Mouse (Mus musculus): ENCODE measurements around the gene Zcchc12. TPM values are rescaled to one million over a fixed set of nuclear protein-coding genes. Genes with fewer than 3 reads are reported as not detected.

The Zcchc12 gene
- 5.4 and 7.1 TPM in 2 replicates for polyA plus RNA-seq (2015; fragmentation: Nextera tagmentation; extraction: Ambion mirVana)

DNA sequence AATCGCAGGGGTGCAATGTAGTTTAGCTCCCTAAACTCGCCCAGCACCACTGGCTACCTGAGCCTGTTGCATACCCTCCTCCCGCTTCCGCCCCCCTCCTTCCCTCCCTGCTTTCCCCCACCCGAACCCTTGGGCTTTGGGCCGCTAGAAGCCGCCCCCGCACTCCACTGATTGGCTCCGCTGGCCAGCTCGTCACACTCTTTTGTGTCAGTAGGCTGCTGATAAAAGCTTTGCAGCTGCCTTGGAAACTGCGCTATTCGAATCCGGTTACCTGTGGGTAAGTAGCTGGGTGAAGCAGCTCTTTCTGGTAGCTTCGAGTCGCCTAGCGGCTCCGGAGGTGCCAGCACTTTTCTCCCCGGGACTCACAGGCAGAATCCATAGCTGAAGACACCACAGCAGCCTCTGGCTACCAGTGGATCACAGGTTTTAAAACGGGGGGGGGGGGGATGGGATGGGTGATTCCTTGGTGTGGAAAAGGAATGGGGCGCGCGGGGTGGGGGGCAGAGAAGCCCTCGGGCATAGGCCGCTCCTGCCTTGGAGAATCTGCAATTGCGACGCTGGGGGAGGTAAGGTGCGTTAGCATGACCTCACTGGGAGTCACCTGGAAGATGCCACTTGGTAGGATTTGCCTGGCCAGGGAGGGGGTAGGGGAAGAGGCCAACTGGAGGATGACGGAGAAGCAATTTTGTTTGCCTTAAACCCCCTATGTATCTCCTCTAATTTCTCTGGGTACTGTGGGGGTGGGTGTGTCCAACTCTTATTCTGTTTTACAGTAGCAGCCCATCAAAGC is at the start of gene Zcchc12:
TSS of gene Zcchc12 (plus strand) at position 169 of the 790 bp plus-strand sequence.
- H3K27me3 ChIP-seq, result peaks cover 14% of the 10 kb centered on the region; the same call in 1 of the 2 replicates
- H3K4me2 ChIP-seq, result peak within 1 kb of the TSS; percentile 52
- H3K27ac ChIP-seq, result no peak within 1 kb of the TSS
- WGBS, result 21% methylated on average over 27 of the region's 28 CpGs
- ATAC-seq (replicated peaks; ENCODE audit: low FRiP score), result peak; percentile 76
- H3K9ac ChIP-seq, result no peak within 1 kb of the TSS
- peak within 1 kb of the TSS; percentile 24 for H3K4me3 ChIP-seq (replicated peaks)
- 0 out of 2 replicates have a peak, but pooled peaks cover 8% of the 10 kb centered on the region for H3K4me1 ChIP-seq
- no peaks in the 10 kb centered on the region for H3K36me3 ChIP-seq
- no peaks in the 10 kb centered on the region for H3K9me3 ChIP-seq (replicated peaks)

DNA sequence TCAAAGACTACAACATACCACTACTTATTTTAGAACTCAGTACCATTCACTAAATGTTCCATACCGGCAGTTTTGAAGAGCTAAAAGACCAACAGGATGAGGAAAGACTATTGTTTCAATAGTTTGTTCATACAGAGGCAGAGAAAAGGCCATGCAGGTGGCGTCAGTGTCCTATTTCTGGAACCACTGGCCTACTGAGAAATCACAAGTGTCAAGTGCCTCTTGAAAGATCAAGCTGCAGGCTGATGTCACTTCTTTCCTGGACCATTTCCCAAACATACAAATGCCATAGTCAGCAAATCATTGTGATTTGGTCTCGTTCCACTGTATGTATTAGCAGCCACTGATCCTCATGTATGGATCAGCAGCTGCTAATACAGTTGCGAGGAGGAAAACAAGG is 49.0 kb upstream of the Zcchc12 start:
- H3K4me2 ChIP-seq, result no peak overlapping the region
- H3K4me3 ChIP-seq (replicated peaks), result no peak overlapping the region
- no peaks in the 10 kb centered on the region for H3K4me1 ChIP-seq
- no peaks in the 10 kb centered on the region for H3K27me3 ChIP-seq
- WGBS, result 75% methylated on average over 4 of the region's 4 CpGs
- ATAC-seq (replicated peaks; ENCODE audit: low FRiP score), result no peak
- H3K9ac ChIP-seq, result no peak overlapping the region
- no peak overlapping the region for H3K27ac ChIP-seq
- no peaks in the 10 kb centered on the region for H3K9me3 ChIP-seq (replicated peaks)
- H3K36me3 ChIP-seq, result no peaks in the 10 kb centered on the region

DNA sequence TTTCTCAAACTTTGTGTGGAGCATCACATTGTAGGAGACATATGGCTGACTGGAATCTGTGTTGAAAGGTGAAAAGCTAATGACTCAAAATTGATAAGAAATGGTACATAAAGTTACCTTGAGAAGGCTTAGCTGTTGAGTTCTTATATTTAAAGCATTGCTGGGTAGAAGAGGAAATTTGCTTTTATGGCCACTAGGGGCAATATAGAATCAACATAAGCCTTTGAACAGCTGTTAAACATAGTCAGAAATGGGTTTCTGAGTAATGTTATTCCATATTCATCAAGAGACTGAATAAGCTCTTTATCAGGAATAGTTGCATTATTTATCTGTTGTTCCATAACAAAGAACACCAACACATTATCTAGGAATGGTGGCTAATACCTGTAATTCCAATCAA is 45.6 kb upstream of the Zcchc12 start:
- Histone ChIP-seq H3K27ac (no peak overlapping the region), H3K9ac (no peak overlapping the region), H3K4me2 (no peak overlapping the region), H3K36me3 (no peaks in the 10 kb centered on the region), H3K9me3 (replicated peaks) (no peaks in the 10 kb centered on the region), H3K27me3 (no peaks in the 10 kb centered on the region), H3K4me3 (replicated peaks) (no peak overlapping the region), H3K4me1 (no peaks in the 10 kb centered on the region)
- ATAC-seq (replicated peaks; ENCODE audit: low FRiP score), result no peak

DNA sequence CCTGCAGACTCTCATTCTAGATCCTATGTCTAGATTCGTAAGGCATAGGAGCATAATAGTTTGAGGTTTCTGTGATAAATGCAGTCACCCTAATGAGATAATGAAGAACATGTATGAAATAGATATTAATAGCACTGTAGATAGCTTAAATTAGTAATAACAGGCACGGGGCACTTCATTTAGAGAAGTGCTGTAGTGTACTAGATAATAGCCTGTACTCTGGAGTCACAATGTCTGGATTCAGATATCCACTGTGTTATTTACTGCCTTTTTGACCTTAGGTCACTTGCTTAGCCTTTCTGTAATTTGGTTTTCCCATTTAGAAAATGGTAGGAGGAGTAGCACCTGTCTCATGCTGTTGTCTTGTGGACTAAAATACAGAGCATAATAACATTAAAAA is 39.0 kb upstream of the Zcchc12 start:
- ATAC-seq (replicated peaks; ENCODE audit: low FRiP score), result no peak
- WGBS, result 63% methylated on average over 2 of the region's 2 CpGs
- no peak overlapping the region for H3K4me3 ChIP-seq (replicated peaks)
- no peak overlapping the region for H3K4me2 ChIP-seq
- H3K4me1 ChIP-seq, result no peaks in the 10 kb centered on the region
- H3K36me3 ChIP-seq, result no peaks in the 10 kb centered on the region
- H3K27ac ChIP-seq, result no peak overlapping the region
- H3K9ac ChIP-seq, result no peak overlapping the region
- H3K9me3 ChIP-seq (replicated peaks), result no peaks in the 10 kb centered on the region
- no peaks in the 10 kb centered on the region for H3K27me3 ChIP-seq

DNA sequence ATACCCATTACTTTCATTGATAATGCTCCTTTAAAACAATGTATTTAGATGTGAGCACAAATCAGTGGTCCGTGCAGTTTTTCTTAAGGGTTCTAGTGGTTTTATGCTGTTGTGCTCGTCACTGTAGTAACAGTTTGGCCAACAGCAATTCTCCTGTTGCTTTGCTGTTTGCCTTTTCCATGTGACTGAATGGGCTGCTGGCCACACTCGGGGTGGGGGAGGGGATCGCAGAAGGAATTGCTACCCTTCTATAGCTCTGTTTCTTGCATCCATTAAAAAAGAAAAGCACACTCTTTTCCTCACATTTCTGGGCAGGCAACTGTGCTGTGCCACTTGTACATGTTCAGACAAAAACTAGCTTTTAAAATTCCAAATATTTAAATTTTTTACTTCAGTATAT is 34.1 kb upstream of the Zcchc12 start:
- no peak for ATAC-seq (replicated peaks; ENCODE audit: low FRiP score)
- Histone ChIP-seq H3K4me3 (replicated peaks) (no peak overlapping the region), H3K9me3 (replicated peaks) (no peaks in the 10 kb centered on the region), H3K27ac (no peak overlapping the region), H3K4me2 (no peak overlapping the region), H3K36me3 (no peaks in the 10 kb centered on the region), H3K4me1 (no peaks in the 10 kb centered on the region), H3K9ac (no peak overlapping the region), H3K27me3 (no peaks in the 10 kb centered on the region)
- WGBS, result 37% methylated on average over 4 of the region's 4 CpGs

DNA sequence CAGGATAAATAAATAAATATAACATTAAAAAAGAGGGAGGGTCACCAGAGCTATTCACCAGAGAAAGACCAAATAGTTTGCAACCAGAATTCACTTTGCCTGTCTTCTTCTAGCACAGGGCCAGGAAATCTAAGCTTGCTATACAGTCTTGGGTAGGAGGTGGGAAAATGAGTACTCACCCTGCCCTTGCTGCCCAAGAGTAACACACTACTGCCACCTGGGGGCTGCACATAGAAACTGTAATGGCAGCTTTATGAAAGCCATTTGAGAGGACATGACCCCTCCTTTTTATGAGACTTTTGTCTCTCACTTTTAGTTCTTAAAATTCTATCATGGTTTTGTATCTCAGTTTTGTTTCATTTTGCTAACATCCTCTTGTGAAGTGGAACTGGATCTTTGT is 12.1 kb upstream of the Zcchc12 start:
- H3K9ac ChIP-seq, result no peak overlapping the region
- no peaks in the 10 kb centered on the region for H3K4me1 ChIP-seq
- H3K27ac ChIP-seq, result no peak overlapping the region
- no peak for ATAC-seq (replicated peaks; ENCODE audit: low FRiP score)
- no peak overlapping the region for H3K4me2 ChIP-seq
- no peaks in the 10 kb centered on the region for H3K36me3 ChIP-seq
- H3K9me3 ChIP-seq (replicated peaks), result no peaks in the 10 kb centered on the region
- no peaks in the 10 kb centered on the region for H3K27me3 ChIP-seq
- no peak overlapping the region for H3K4me3 ChIP-seq (replicated peaks)

DNA sequence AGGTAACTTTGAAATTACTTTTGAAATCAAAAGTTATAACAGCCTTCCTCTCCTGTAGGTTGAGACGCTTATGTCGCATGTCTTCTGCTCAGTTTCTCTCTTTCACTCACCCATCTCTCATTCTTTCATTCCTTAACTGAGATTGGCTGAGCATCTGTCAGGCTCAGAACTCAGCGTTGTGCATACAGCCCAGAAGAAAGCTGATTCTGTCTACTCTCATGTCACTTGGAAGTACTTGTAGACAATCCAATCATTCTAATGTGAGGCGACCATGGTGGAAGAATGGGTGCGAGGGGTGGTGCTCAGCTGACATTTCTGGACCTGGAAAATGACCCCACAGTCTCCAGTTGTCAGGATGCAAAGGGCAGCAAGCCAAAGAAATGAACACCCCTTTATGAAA is 9.7 kb upstream of the Zcchc12 start:
- Histone ChIP-seq H3K4me2 (no peak overlapping the region), H3K27me3 (no peaks in the 10 kb centered on the region), H3K9me3 (replicated peaks) (no peaks in the 10 kb centered on the region), H3K4me3 (replicated peaks) (no peak overlapping the region), H3K36me3 (no peaks in the 10 kb centered on the region), H3K9ac (no peak overlapping the region), H3K27ac (no peak overlapping the region), H3K4me1 (no peaks in the 10 kb centered on the region)
- ATAC-seq (replicated peaks; ENCODE audit: low FRiP score), result no peak
- WGBS, result 74% methylated on average over 5 of the region's 5 CpGs

DNA sequence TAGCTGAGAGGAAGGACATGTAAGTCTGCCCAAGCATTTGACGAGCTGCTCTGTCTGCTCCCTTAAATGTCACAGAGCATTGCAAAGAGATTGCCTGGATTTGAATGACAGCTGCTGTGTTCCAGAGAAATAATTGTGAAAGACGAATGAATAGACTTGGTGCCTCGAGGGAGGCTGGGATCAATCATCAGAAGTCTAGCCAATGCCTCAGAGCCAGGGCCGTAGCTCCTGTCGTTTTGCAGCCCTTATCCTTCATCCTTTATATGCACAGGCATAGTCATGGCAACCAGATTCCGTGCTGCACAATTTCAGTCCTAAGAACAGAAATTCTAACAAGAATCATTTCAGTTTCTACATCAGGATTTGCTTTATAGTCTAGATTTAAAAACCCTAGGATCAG is 9.3 kb upstream of the Zcchc12 start:
- Histone ChIP-seq H3K9ac (no peak overlapping the region), H3K4me3 (replicated peaks) (no peak overlapping the region), H3K36me3 (no peaks in the 10 kb centered on the region), H3K4me1 (no peaks in the 10 kb centered on the region), H3K9me3 (replicated peaks) (no peaks in the 10 kb centered on the region), H3K27ac (no peak overlapping the region), H3K27me3 (no peaks in the 10 kb centered on the region), H3K4me2 (no peak overlapping the region)
- ATAC-seq (replicated peaks; ENCODE audit: low FRiP score), result no peak
- WGBS, result 57% methylated on average over 6 of the region's 6 CpGs

DNA sequence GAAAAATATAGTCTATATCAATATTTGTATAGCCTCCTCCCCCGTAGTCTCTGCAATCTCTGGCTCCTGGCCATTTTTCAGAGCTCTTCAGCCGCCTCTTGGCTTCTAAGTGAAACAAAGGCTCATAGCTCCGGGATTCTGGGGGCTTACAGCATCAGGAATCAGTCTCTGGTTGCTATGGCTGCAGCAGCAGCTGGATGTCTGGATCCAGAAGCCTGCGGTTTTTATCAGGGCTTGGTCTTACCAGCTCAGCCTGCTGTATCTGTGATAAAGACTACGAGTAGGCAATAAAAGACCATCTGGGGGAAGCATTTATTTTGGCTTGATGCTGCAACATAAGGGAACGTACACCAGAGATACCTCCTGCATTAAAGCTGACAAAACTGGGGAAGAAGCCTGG is 1.8 kb upstream of the Zcchc12 start:
- no peak overlapping the region for H3K4me2 ChIP-seq
- 36% methylated on average over 6 of the region's 6 CpGs for WGBS
- ATAC-seq (replicated peaks; ENCODE audit: low FRiP score), result no peak

DNA sequence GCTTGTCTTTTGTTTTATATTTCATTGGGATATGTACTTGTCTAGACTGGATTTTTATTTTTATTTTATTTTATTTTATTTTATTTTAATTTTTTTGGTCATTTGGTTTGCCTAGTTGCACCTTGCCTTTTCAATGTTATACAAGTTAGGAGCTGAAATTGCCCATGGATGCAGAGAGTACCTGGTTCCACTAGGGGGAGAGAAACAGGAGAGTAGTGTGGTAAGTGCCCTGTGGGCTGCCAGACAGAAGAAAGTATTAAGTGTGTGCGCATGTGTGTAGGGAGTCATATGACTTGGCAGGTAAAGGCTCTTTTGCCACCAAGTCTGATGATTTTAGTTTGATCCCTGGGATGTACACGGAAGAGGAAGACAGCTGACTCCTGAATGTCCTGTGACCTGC is 13.8 kb downstream of the Zcchc12 start:
- Histone ChIP-seq H3K4me1 (no peaks in the 10 kb centered on the region), H3K9ac (no peak overlapping the region)
- no peak for ATAC-seq (replicated peaks; ENCODE audit: low FRiP score)

More for the DNA sequence above, 1.8 kb upstream of the Zcchc12 start:
- H3K27ac ChIP-seq, result no peak overlapping the region
- H3K27me3 ChIP-seq, result peaks cover 14% of the 10 kb centered on the region; the same call in 1 of the 2 replicates
- H3K36me3 ChIP-seq, result no peaks in the 10 kb centered on the region
- H3K4me3 ChIP-seq (replicated peaks), result no peak overlapping the region
- H3K9me3 ChIP-seq (replicated peaks), result no peaks in the 10 kb centered on the region
- H3K9ac ChIP-seq, result no peak overlapping the region
- 0 out of 2 replicates have a peak, but pooled peaks cover 8% of the 10 kb centered on the region for H3K4me1 ChIP-seq

DNA sequence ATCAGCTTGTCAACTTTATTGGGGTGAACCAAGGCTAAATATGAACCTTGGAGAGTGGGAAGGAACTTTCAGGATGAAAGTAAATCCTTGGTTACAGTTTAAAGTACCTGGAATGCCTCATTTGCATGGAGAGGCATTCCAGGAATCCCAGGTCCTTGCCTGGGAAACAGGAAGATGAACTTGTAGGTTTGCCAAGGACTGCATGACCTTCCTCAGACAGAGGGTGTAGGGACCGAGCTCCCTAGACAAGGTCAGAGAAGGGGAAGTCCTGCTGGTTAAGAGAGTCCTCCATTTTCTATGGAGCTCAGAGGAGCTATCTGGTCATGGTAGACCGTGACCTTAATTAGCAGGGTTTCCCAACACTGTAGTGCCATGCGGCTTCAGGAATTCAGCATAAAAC is 15.5 kb downstream of the Zcchc12 start:
- Histone ChIP-seq H3K27ac (no peak overlapping the region), H3K4me2 (no peak overlapping the region), H3K36me3 (no peaks in the 10 kb centered on the region), H3K4me1 (no peaks in the 10 kb centered on the region), H3K4me3 (replicated peaks) (no peak overlapping the region), H3K27me3 (no peaks in the 10 kb centered on the region), H3K9me3 (replicated peaks) (no peaks in the 10 kb centered on the region), H3K9ac (no peak overlapping the region)
- ATAC-seq (replicated peaks; ENCODE audit: low FRiP score), result no peak
- 76% methylated on average over 3 of the region's 3 CpGs for WGBS

More for the DNA sequence above, 13.8 kb downstream of the Zcchc12 start:
- H3K4me3 ChIP-seq (replicated peaks), result no peak overlapping the region
- no peaks in the 10 kb centered on the region for H3K9me3 ChIP-seq (replicated peaks)
- H3K27me3 ChIP-seq, result no peaks in the 10 kb centered on the region
- WGBS, result 61% methylated on average over 2 of the region's 2 CpGs
- H3K27ac ChIP-seq, result no peak overlapping the region
- no peak overlapping the region for H3K4me2 ChIP-seq
- H3K36me3 ChIP-seq, result no peaks in the 10 kb centered on the region

DNA sequence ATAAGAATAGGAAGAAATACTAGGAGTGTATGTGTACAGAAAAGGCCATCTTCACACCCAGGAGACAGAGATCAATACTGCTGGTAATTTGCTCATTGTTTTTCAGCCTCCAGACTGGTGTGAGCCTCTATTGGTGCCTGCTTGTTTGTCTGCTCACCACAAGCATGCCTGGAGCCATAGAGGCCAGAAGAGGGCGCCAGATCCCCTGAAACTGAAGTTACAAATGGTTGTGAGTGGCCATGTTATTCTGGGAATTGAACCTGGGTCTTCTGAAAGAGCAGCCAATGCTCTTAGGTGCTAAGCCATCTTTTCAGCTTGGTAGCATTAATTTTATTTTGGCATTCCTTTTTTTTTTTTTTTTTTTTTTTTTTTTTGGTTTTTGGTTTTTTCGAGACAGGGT is 25.7 kb downstream of the Zcchc12 start:
- ATAC-seq (replicated peaks; ENCODE audit: low FRiP score), result no peak
- H3K27ac ChIP-seq, result no peak overlapping the region
- no peaks in the 10 kb centered on the region for H3K27me3 ChIP-seq
- no peak overlapping the region for H3K4me3 ChIP-seq (replicated peaks)
- H3K36me3 ChIP-seq, result no peaks in the 10 kb centered on the region
- H3K9ac ChIP-seq, result no peak overlapping the region
- WGBS, result 49% methylated on average over 2 of the region's 2 CpGs
- no peaks in the 10 kb centered on the region for H3K9me3 ChIP-seq (replicated peaks)
- no peaks in the 10 kb centered on the region for H3K4me1 ChIP-seq
- H3K4me2 ChIP-seq, result no peak overlapping the region

DNA sequence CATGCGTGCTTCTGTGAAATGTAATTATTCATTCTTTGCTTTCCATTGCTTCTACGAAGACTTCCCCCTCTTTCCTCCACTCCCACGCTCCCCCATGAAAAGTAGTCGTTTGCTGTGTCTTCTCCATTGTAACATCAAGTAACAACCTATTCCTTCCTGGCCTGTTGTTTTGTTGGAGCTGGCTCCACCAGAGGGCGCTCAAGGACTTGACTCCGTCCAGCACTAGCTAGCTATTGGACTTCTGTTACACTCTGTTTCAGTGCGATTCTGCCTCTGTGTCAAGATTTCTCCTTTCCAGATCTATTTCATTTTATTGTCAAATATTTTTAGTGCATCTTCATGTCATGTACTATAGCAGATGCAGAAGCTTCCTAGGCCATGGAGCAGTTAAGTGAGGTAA is 30.1 kb downstream of the Zcchc12 start:
- no peak for ATAC-seq (replicated peaks; ENCODE audit: low FRiP score)

More for the DNA sequence above, 30.1 kb downstream of the Zcchc12 start:
- H3K27me3 ChIP-seq, result no peaks in the 10 kb centered on the region
- H3K36me3 ChIP-seq, result no peaks in the 10 kb centered on the region
- no peak overlapping the region for H3K4me3 ChIP-seq (replicated peaks)
- whole genome bisulfite sequencing, result 16% methylated on average over 7 of the region's 7 CpGs
- no peaks in the 10 kb centered on the region for H3K9me3 ChIP-seq (replicated peaks)
- H3K4me2 ChIP-seq, result no peak overlapping the region
- H3K27ac ChIP-seq, result no peak overlapping the region
- H3K9ac ChIP-seq, result no peak overlapping the region
- 0 out of 2 replicates have a peak, but pooled peaks cover 2% of the 10 kb centered on the region for H3K4me1 ChIP-seq

Data from kidney, embryonic 15.5 days (tissue).